Mouse (Mus musculus) neural tube, embryonic 13.5 days (tissue): ENCODE measurements around the gene Nrxn1. TPM values are rescaled to one million over a fixed set of nuclear protein-coding genes. Genes with fewer than 3 reads are reported as not detected.

Experiments used
- ATAC-seq: fragments of 200-750 bp; cut with Nextera tagmentation; 2 replicates; pipeline ENCODE4 v1.8.0; 2017; ENCODE audit warnings: low read depth, mild to moderate bottlenecking, moderate TSS enrichment, moderate library complexity
- H3K27ac ChIP-seq: fragments of 300-500 bp; sonication (generic); replicated peaks from 2 replicates; pipeline ENCODE4 v1.5.1; 2015; ENCODE audit warnings: moderate library complexity, mild to moderate bottlenecking, inconsistent platforms
- H3K27me3 ChIP-seq: fragments of 300-500 bp; sonication (generic); 2 replicates; pipeline ENCODE4 v1.6.1; 2015; ENCODE audit warnings: mild to moderate bottlenecking, inconsistent platforms
- H3K36me3 ChIP-seq: fragments of 300-500 bp; sonication (generic); 2 replicates; pipeline ENCODE4 v1.6.1; 2015; ENCODE audit warnings: mild to moderate bottlenecking, inconsistent platforms
- H3K4me1 ChIP-seq: fragments of 300-500 bp; sonication (generic); replicated peaks from 2 replicates; pipeline ENCODE4 v1.6.1; 2015; ENCODE audit warnings: inconsistent platforms
- H3K4me2 ChIP-seq: fragments of 300-500 bp; sonication (generic); 2 replicates; pipeline ENCODE4 v1.6.1; 2015; ENCODE audit warnings: inconsistent platforms, mild to moderate bottlenecking, moderate library complexity
- H3K4me3 ChIP-seq: fragments of 300-500 bp; sonication (generic); 2 replicates; pipeline ENCODE4 v1.5.1; 2015; ENCODE audit warnings: mild to moderate bottlenecking, inconsistent platforms
- H3K9ac ChIP-seq: fragments of 300-500 bp; sonication (generic); 2 replicates; pipeline ENCODE4 v1.6.1; 2015; ENCODE audit warnings: moderate library complexity, mild to moderate bottlenecking, inconsistent platforms
- H3K9me3 ChIP-seq: fragments of 300-500 bp; sonication (generic); 2 replicates; pipeline ENCODE4 v1.6.1; 2016; ENCODE audit warnings: inconsistent platforms
- WGBS: fragments of 180-500 bp; shearing (Covaris S2); methylation state at CpG from one replicate; pipeline ENCODE4 v1.1.7; 2015; 5-methylcytosine and 5-hydroxymethylcytosine counted together
- polyA plus RNA-seq: library from polyadenylated mRNA; unstranded; fragments of >200 nt; fragmentation: Nextera tagmentation; extraction: Ambion mirVana; gene quantifications from 2 replicates; pipeline ENCODE4 v1.2.1, GENCODE M21; 2015

Nrxn1 gene
- polyA plus RNA-seq, 1 experiment from 2014 or later: 175 TPM

- H3K27ac ChIP-seq: no peak overlapping the region
- H3K9me3 ChIP-seq: no peaks in the 10 kb centered on the region
- H3K4me3 ChIP-seq: no peak overlapping the region
- H3K36me3 ChIP-seq: no peaks in the 10 kb centered on the region
- no peak overlapping the region for H3K9ac ChIP-seq
- 0 out of 2 replicates have a peak, but pooled peaks cover 6% of the 10 kb centered on the region for H3K4me1 ChIP-seq
- WGBS: 45% methylated on average over 5 of the region's 5 CpGs
- H3K27me3 ChIP-seq: no peaks in the 10 kb centered on the region
- no peak for ATAC-seq
- no peak overlapping the region for H3K4me2 ChIP-seq
Measured at GRCm38 (mm10) chr17:91074780-91075179, 18.1 kb downstream of the Nrxn1 start.

GRCm38 (mm10) chr17:91033466-91033865 is 59.4 kb downstream of the Nrxn1 start:
- Histone ChIP-seq H3K9me3 (no peaks in the 10 kb centered on the region), H3K27ac (no peak overlapping the region), H3K4me1 (no peaks in the 10 kb centered on the region), H3K27me3 (no peaks in the 10 kb centered on the region), H3K36me3 (no peaks in the 10 kb centered on the region), H3K4me3 (no peak overlapping the region), H3K4me2 (no peak overlapping the region), H3K9ac (no peak overlapping the region)
- no peak; the same call in 1 of the 2 replicates for ATAC-seq
- 47% methylated on average over 7 of the region's 7 CpGs for WGBS

GRCm38 (mm10) chr17:91025061-91025623 is 67.7 kb downstream of the Nrxn1 start:
- no peaks in the 10 kb centered on the region for H3K27me3 ChIP-seq
- H3K9me3 ChIP-seq: no peaks in the 10 kb centered on the region
- H3K4me1 ChIP-seq: no peaks in the 10 kb centered on the region
- ATAC-seq: no peak
- no peak overlapping the region for H3K27ac ChIP-seq
- 70% methylated on average over 2 of the region's 2 CpGs for WGBS
- no peak overlapping the region for H3K4me2 ChIP-seq
- H3K4me3 ChIP-seq: no peak overlapping the region
- H3K9ac ChIP-seq: no peak overlapping the region
- H3K36me3 ChIP-seq: no peaks in the 10 kb centered on the region

DNA sequence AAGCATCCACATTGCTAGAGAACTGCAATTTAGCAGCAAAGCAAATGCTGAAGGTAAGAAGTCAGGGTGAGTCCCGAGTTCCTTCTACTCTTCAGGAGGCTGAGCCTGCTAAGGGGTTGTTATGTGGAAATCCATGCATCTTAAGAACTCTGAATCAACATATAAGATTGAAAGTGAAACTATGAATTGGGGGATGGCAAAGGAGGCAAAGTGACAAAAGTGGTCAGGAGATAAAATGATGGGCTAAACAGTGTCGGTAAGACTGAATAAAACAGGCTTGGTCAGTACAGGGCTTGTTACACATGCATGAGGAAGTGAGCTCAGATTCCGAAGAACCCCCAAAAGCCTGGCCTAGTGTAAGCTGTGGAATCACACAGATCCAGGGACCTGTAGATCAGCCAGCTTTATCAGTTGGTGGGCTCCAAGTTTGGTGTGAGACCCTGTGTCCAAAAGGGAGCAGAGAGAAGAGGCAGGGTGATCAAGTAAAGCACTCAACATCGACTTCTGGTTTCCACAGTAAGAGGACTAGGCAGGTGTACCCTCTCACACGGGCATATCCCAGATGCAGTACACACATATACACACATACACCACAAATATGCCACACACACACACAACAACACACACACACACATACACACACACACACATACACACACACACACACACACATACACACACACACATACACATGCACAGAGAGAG is 85.3 kb downstream of the Nrxn1 start:
- 83% methylated on average over 5 of the region's 5 CpGs for WGBS
- Histone ChIP-seq H3K4me2 (no peak overlapping the region), H3K27ac (no peak overlapping the region), H3K4me1 (no peaks in the 10 kb centered on the region), H3K4me3 (no peak overlapping the region), H3K9me3 (no peaks in the 10 kb centered on the region), H3K27me3 (no peaks in the 10 kb centered on the region), H3K9ac (no peak overlapping the region), H3K36me3 (no peaks in the 10 kb centered on the region)
- ATAC-seq: no peak

GRCm38 (mm10) chr17:91000389-91000788 is 92.5 kb downstream of the Nrxn1 start:
- Histone ChIP-seq H3K9me3 (no peaks in the 10 kb centered on the region), H3K36me3 (no peaks in the 10 kb centered on the region), H3K4me2 (no peak overlapping the region), H3K4me1 (peaks cover 2% of the 10 kb centered on the region; the same call in 1 of the 2 replicates), H3K9ac (no peak overlapping the region), H3K27ac (no peak overlapping the region), H3K27me3 (no peaks in the 10 kb centered on the region), H3K4me3 (no peak overlapping the region)
- ATAC-seq: no peak

GRCm38 (mm10) chr17:90999667-91000154 is 93.2 kb downstream of the Nrxn1 start:
- no peak for ATAC-seq
- H3K4me3 ChIP-seq: no peak overlapping the region
- H3K27me3 ChIP-seq: no peaks in the 10 kb centered on the region
- H3K4me1 ChIP-seq: peaks cover 5% of the 10 kb centered on the region; the same call in 1 of the 2 replicates
- no peak overlapping the region for H3K4me2 ChIP-seq
- peak overlapping the region; percentile 9; the same call in 1 of the 2 replicates for H3K27ac ChIP-seq
- H3K36me3 ChIP-seq: no peaks in the 10 kb centered on the region
- H3K9me3 ChIP-seq: no peaks in the 10 kb centered on the region
- WGBS: 49% methylated on average over 4 of the region's 4 CpGs
- H3K9ac ChIP-seq: no peak overlapping the region

GRCm38 (mm10) chr17:90997714-90998113 is 95.2 kb downstream of the Nrxn1 start:
- no peak for ATAC-seq
- no peaks in the 10 kb centered on the region for H3K27me3 ChIP-seq
- peaks cover 7% of the 10 kb centered on the region for H3K4me1 ChIP-seq
- no peak overlapping the region for H3K27ac ChIP-seq
- H3K9me3 ChIP-seq: no peaks in the 10 kb centered on the region
- 85% methylated on average over 1 of the region's 1 CpGs for WGBS
- H3K4me3 ChIP-seq: no peak overlapping the region
- H3K4me2 ChIP-seq: no peak overlapping the region
- no peak overlapping the region for H3K9ac ChIP-seq
- no peaks in the 10 kb centered on the region for H3K36me3 ChIP-seq

GRCm38 (mm10) chr17:90995436-90995835 is 97.4 kb downstream of the Nrxn1 start:
- ATAC-seq: peak; percentile 50; the same call in 1 of the 2 replicates
- H3K9ac ChIP-seq: no peak overlapping the region
- WGBS: 5% methylated on average over 1 of the region's 1 CpGs
- 0 out of 2 replicates have a peak overlapping the region, but pooled peaks have one; percentile 46 for H3K27ac ChIP-seq
- H3K4me2 ChIP-seq: no peak overlapping the region
- no peaks in the 10 kb centered on the region for H3K9me3 ChIP-seq
- no peaks in the 10 kb centered on the region for H3K27me3 ChIP-seq
- H3K4me1 ChIP-seq: peaks cover 7% of the 10 kb centered on the region
- H3K4me3 ChIP-seq: no peak overlapping the region
- H3K36me3 ChIP-seq: no peaks in the 10 kb centered on the region

DNA sequence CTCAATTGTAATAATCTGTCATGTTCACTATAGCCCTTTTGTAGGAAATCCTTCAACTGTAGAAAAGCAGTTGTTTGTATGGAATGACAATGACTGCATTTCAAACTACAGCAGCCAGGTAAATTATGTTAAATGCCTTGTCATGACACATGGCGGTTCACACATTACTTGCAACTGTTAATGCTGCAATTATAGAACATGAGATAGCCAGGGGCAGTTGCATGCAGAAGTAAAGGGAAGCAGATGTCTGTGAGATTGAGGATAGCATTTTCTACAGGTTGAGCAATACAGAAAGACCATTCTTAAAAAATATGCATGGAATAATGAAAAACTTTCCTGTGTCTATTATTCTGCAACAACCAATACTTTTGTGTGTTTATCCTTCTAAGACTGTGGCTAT is 98.6 kb downstream of the Nrxn1 start:
- Histone ChIP-seq H3K4me2 (no peak overlapping the region), H3K27ac (no peak overlapping the region), H3K9ac (no peak overlapping the region), H3K36me3 (no peaks in the 10 kb centered on the region), H3K9me3 (no peaks in the 10 kb centered on the region), H3K4me1 (peaks cover 7% of the 10 kb centered on the region), H3K27me3 (no peaks in the 10 kb centered on the region), H3K4me3 (no peak overlapping the region)
- 14% methylated on average over 1 of the region's 1 CpGs for WGBS
- no peak for ATAC-seq

- H3K4me3 ChIP-seq: no peak overlapping the region
- 77% methylated on average over 2 of the region's 2 CpGs for WGBS
- no peaks in the 10 kb centered on the region for H3K36me3 ChIP-seq
- ATAC-seq: no peak
- no peaks in the 10 kb centered on the region for H3K9me3 ChIP-seq
- peaks cover 7% of the 10 kb centered on the region for H3K4me1 ChIP-seq
- H3K27me3 ChIP-seq: no peaks in the 10 kb centered on the region
- no peak overlapping the region for H3K27ac ChIP-seq
- no peak overlapping the region for H3K4me2 ChIP-seq
- no peak overlapping the region for H3K9ac ChIP-seq
Measured at GRCm38 (mm10) chr17:90990747-90991146, 102.1 kb downstream of the Nrxn1 start.

GRCm38 (mm10) chr17:90962904-90963531 is 129.9 kb downstream of the Nrxn1 start:
- Histone ChIP-seq H3K27me3 (no peaks in the 10 kb centered on the region), H3K4me2 (no peak overlapping the region), H3K36me3 (0 out of 2 replicates have a peak, but pooled peaks cover 3% of the 10 kb centered on the region), H3K4me1 (no peaks in the 10 kb centered on the region), H3K27ac (no peak overlapping the region), H3K4me3 (no peak overlapping the region), H3K9ac (no peak overlapping the region), H3K9me3 (no peaks in the 10 kb centered on the region)
- peak; percentile 56; the same call in 1 of the 2 replicates for ATAC-seq
- WGBS: 65% methylated on average over 4 of the region's 4 CpGs

DNA sequence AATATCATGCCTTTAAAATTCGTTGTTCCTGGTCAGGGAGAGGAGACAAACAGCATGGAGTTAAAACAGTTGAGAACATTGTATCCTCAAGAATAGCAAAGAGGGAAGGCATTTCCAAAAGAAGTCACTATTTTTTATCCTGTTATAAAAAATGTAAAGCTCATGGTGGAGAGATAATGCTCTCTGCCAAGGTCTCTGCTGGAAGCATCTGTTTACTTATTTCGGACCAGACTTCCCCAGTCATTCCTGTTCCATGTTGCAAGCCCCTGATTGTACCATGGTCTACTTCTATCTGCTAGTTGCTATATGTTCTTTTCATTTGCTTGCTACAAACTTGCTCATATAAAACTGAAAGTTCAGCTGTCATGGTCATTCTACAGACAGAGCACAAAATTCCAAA is 137.7 kb downstream of the Nrxn1 start:
- no peak overlapping the region for H3K9ac ChIP-seq
- ATAC-seq: no peak
- WGBS: 67% methylated on average over 2 of the region's 2 CpGs

More for the DNA sequence above, 137.7 kb downstream of the Nrxn1 start:
- Histone ChIP-seq H3K27ac (no peak overlapping the region), H3K36me3 (no peaks in the 10 kb centered on the region), H3K4me1 (no peaks in the 10 kb centered on the region), H3K27me3 (no peaks in the 10 kb centered on the region), H3K4me3 (no peak overlapping the region), H3K4me2 (no peak overlapping the region), H3K9me3 (no peaks in the 10 kb centered on the region)
